Mouse (Mus musculus) midbrain, postnatal 0 days (tissue): ENCODE data around the gene Cib4. TPM values are rescaled to one million over a fixed set of nuclear protein-coding genes. Genes with fewer than 3 reads are reported as not detected.

Source experiments
- ATAC-seq: fragments of 200-750 bp; cut with Nextera tagmentation; 2 replicates; pipeline ENCODE4 v1.8.0; 2017; ENCODE audit warnings: moderate number of reproducible peaks, mild to moderate bottlenecking, moderate TSS enrichment, moderate library complexity; ENCODE audit not compliant: low FRiP score
- DNase-seq: peaks from one replicate; pipeline ENCODE4 v3.0.0-alpha.2; 2015; ENCODE audit warnings: low spot score
- H3K27ac ChIP-seq: fragments of 300-500 bp; sonication (generic); 2 replicates; pipeline ENCODE4 v1.5.1; 2014; ENCODE audit warnings: low read depth, mild to moderate bottlenecking, low read length, mixed read lengths
- H3K27me3 ChIP-seq: fragments of 300-500 bp; sonication (generic); 2 replicates; pipeline ENCODE4 v1.6.1; 2014; ENCODE audit warnings: low read length, control low read depth, mixed read lengths; ENCODE audit not compliant: insufficient read depth
- H3K36me3 ChIP-seq: fragments of 300-500 bp; sonication (generic); 2 replicates; pipeline ENCODE4 v1.6.1; 2014; ENCODE audit warnings: low read length, control low read depth, mixed read lengths; ENCODE audit not compliant: insufficient read depth
- H3K4me1 ChIP-seq: fragments of 300-500 bp; sonication (generic); 2 replicates; pipeline ENCODE4 v1.6.1; 2014; ENCODE audit warnings: mild to moderate bottlenecking, control low read depth, antibody characterized with exemption, low read length, mixed read lengths; ENCODE audit not compliant: insufficient read depth
- H3K4me2 ChIP-seq: fragments of 300-500 bp; sonication (generic); 2 replicates; pipeline ENCODE4 v1.6.1; 2014; ENCODE audit warnings: low read depth, mild to moderate bottlenecking, low read length, mixed read lengths; ENCODE audit not compliant: poor library complexity, severe bottlenecking
- H3K4me3 ChIP-seq: fragments of 300-500 bp; sonication (generic); 2 replicates; pipeline ENCODE4 v1.5.1; 2014; ENCODE audit warnings: low read depth, mild to moderate bottlenecking, low read length, moderate library complexity
- H3K9ac ChIP-seq: fragments of 300-500 bp; sonication (generic); replicated peaks from 2 replicates; pipeline ENCODE4 v1.6.1; 2014; ENCODE audit warnings: mild to moderate bottlenecking, low read length, moderate library complexity, mixed read lengths; ENCODE audit not compliant: poor library complexity, severe bottlenecking
- H3K9me3 ChIP-seq: fragments of 300-500 bp; sonication (generic); 2 replicates; pipeline ENCODE4 v1.6.1; 2016; ENCODE audit warnings: low read length, control low read depth
- CTCF ChIP-seq: IDR thresholded peaks from 2 replicates; pipeline ENCODE4 v1.5.1; 2016; ENCODE audit warnings: antibody characterized with exemption, mild to moderate bottlenecking
- WGBS: fragments of 180-500 bp; shearing (Covaris S2); extraction: QIAGEN DNeasy Blood & Tissue Kit; methylation state at CpG from one replicate; pipeline ENCODE4 v1.1.7; 2014; 5-methylcytosine and 5-hydroxymethylcytosine counted together
- polyA plus RNA-seq: library from polyadenylated mRNA; unstranded; fragments of >200 nt; fragmentation: Nextera tagmentation; extraction: Ambion mirVana; gene quantifications from 2 replicates; pipeline ENCODE4 v1.2.1, GENCODE M21; 2015
- total RNA-seq: library from RNA; depleted of rRNA; stranded (reverse); fragments of >200 nt; gene quantifications from 2 replicates; pipeline ENCODE4 v1.2.3, GENCODE M21; 2014

Cib4 gene
- total and polyA plus RNA-seq, 2 experiments from 2014 or later, result not detected

DNA sequence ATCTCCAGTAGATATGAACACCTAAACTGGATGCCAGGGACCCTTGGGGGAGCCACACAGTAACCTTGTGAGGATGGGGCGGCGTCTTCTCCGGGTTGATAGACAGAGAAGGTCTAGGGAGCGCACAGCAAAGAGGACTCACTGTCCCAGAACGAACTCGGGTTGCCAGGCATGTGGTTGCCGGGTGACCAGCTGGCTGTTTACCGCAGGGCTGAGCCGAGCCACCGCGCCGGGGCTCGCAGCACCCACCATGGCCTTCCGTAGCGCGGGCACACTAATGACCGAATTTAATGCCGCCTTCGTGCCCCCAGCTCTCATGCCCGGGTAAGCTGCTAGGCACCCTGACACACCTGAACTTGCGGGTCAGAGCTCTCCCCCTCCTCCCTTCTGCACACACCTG, 79.8 kb downstream of the Cib4 start, which contains the start of gene 1700001C02Rik:
1700001C02Rik (plus strand) TSS at position 187 of the 400 bp plus-strand sequence.
- no peak for TF ChIP-seq CTCF
- no peak for ATAC-seq
- no peak within 1 kb of the TSS for H3K9ac ChIP-seq
- no peak within 1 kb of the TSS for H3K27ac ChIP-seq
- H3K4me1 ChIP-seq, result peaks cover 15% of the 10 kb centered on the region
- WGBS, result 15% methylated on average over 21 of the region's 21 CpGs
- peak; percentile 58 for DNase-seq
- H3K27me3 ChIP-seq, result 0 out of 2 replicates have a peak, but pooled peaks cover 5% of the 10 kb centered on the region
- no peaks in the 10 kb centered on the region for H3K9me3 ChIP-seq
- H3K4me2 ChIP-seq, result peak within 1 kb of the TSS; percentile 53
- H3K4me3 ChIP-seq, result peak within 1 kb of the TSS; percentile 25; the same call in 1 of the 2 replicates
- no peaks in the 10 kb centered on the region for H3K36me3 ChIP-seq

DNA sequence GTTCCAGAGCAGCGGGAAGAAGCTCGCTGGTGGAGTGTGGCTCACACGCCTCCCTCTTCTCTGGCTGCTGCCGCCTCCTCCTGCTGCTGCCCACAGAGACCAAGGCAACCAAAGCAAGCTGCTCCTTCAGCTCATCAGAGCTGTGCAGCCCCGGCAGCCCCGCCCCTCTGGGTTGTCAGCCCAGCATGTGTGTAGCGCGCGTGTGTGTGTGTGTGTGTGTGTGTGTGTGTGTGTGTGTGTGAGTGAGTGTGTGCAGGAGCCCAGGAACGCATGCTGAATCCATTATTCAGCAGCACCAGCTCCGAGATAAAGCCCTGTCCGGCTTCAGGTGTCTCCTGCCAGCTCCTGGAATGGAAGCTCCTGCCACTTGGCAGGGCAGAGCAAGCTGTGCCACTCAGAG, 83.8 kb downstream of the Cib4 start, which contains the start of gene Otof:
Otof (minus strand) TSS at position 112 of the 400 bp plus-strand sequence.
- no peak for TF ChIP-seq CTCF
- WGBS, result 15% methylated on average over 11 of the region's 12 CpGs
- H3K27ac ChIP-seq, result no peak within 1 kb of the TSS
- peak within 1 kb of the TSS; percentile 5; the same call in 1 of the 2 replicates for H3K9ac ChIP-seq
- peaks cover 15% of the 10 kb centered on the region for H3K4me1 ChIP-seq
- ATAC-seq (peak; percentile 80), DNase-seq (peak; percentile 75)
- 0 out of 2 replicates have a peak within 1 kb of the TSS, but pooled peaks have one; percentile 0 for H3K4me3 ChIP-seq
- H3K36me3 ChIP-seq, result no peaks in the 10 kb centered on the region
- peak within 1 kb of the TSS; percentile 36 for H3K4me2 ChIP-seq
- 0 out of 2 replicates have a peak, but pooled peaks cover 5% of the 10 kb centered on the region for H3K27me3 ChIP-seq
- H3K9me3 ChIP-seq, result no peaks in the 10 kb centered on the region

DNA sequence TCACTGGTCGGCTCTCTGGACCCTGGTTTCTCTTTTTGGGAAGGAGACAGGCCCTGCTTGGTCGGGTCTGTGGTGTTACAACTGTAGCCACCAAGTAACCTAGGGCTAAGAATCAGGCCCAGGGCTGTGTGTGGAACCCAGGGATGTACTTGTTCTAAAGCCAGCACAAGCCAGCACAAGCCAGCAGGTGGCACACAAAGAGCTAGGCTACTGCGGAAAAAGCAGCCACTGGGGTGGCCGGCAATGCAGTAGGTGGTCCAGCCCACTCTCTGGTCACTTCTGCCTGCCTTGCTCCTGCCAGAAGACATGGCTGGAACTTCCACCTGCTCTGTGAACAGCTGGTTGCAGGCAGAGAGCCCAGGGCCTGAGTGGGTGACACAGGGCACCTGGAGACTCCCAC, 85.5 kb downstream of the Cib4 start:
- WGBS, result 33% methylated on average over 4 of the region's 4 CpGs
- peak; percentile 71 for TF ChIP-seq CTCF
- no peak overlapping the region for H3K4me3 ChIP-seq
- H3K9me3 ChIP-seq, result no peaks in the 10 kb centered on the region
- H3K9ac ChIP-seq, result no peak overlapping the region
- no peak for ATAC-seq
- peak; percentile 60 for DNase-seq
- no peaks in the 10 kb centered on the region for H3K36me3 ChIP-seq
- H3K27me3 ChIP-seq, result 0 out of 2 replicates have a peak, but pooled peaks cover 5% of the 10 kb centered on the region
- peaks cover 9% of the 10 kb centered on the region; the same call in 1 of the 2 replicates for H3K4me1 ChIP-seq
- H3K4me2 ChIP-seq, result no peak overlapping the region
- no peak overlapping the region for H3K27ac ChIP-seq

DNA sequence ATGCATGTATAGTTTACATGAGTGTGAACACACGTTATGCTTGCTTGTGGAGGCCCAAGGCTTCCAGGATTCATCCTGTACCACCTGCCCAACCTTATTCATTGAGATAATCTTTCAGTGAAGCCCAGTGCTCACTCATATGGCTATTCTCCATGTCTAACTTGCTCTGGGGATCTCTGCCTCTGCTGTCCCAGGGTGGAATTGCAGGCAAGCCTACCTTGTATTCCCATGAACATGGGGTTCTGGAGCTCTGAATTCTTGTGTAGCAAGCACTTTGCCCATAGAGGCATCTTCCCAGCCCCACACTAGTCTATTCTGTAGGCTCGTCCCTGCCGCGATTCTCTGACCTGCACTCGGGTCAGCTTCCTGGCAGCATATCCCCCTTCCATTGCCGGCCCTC, 89.6 kb downstream of the Cib4 start:
- no peak overlapping the region for H3K4me2 ChIP-seq
- 61% methylated on average over 6 of the region's 6 CpGs for WGBS
- no peak overlapping the region for H3K9ac ChIP-seq
- TF ChIP-seq CTCF, result peak; percentile 63
- H3K27me3 ChIP-seq, result no peaks in the 10 kb centered on the region
- DNase-seq, result no peak
- no peaks in the 10 kb centered on the region for H3K4me1 ChIP-seq
- no peaks in the 10 kb centered on the region for H3K36me3 ChIP-seq
- H3K27ac ChIP-seq, result no peak overlapping the region
- no peaks in the 10 kb centered on the region for H3K9me3 ChIP-seq
- H3K4me3 ChIP-seq, result no peak overlapping the region
- ATAC-seq, result no peak

DNA sequence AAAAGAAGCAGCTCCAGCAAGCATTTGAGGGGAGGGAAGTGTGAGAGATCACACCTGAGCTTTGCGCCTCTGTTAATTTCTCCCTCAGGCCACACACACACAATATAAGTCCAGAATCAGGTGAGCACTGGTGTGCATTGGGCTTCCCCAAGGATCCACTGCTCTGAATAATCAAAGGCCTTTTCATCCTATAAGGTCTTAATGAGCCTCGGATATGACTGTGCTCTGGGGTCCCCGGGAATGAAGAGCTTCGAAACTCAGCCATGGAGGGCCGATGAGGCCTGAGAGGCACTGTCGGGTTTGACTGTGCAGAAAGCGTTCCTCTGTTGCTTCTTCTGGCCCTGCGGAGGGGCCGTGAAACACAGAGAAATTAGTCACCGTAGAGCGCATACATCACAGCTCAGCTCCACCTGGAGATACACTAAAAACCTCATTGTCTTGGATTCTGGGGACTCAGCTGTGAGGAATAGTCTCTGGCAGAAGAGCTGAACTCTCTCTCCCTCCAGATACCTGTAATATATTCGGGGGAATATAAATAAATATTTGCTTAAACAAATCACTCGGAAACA, 101.2 kb downstream of the Cib4 start:
- no peaks in the 10 kb centered on the region for H3K36me3 ChIP-seq
- no peak overlapping the region for H3K27ac ChIP-seq
- H3K4me1 ChIP-seq, result 0 out of 2 replicates have a peak, but pooled peaks cover 2% of the 10 kb centered on the region
- H3K9ac ChIP-seq, result no peak overlapping the region
- no peak overlapping the region for H3K4me3 ChIP-seq
- ATAC-seq (no peak), DNase-seq (no peak)
- WGBS, result 66% methylated on average over 13 of the region's 13 CpGs
- no peaks in the 10 kb centered on the region for H3K9me3 ChIP-seq
- TF ChIP-seq CTCF, result no peak
- H3K4me2 ChIP-seq, result no peak overlapping the region
- no peaks in the 10 kb centered on the region for H3K27me3 ChIP-seq

DNA sequence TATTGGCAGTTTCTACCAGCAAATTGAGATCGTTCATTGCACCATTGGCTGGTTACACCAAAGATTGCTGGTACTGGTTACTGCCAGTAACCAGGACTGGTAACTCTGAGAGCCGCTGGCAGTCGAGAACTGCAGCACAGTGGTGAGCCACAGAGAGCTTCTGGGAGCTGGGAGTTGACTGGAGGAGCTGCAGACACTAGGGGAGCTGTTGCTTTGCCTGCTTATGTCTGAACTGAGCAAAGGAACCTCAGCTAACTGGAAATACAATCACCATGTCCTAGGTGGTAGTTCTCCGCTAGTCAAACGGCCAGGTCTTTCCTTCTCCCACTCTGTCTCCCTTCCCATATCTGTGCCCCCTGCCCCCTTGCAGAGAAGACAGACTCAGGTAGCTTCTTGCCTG, 103.4 kb downstream of the Cib4 start:
- H3K9ac ChIP-seq, result no peak overlapping the region
- H3K27me3 ChIP-seq, result no peaks in the 10 kb centered on the region
- no peak overlapping the region for H3K4me3 ChIP-seq
- H3K27ac ChIP-seq, result no peak overlapping the region
- H3K4me2 ChIP-seq, result no peak overlapping the region
- ATAC-seq, result no peak
- 0 out of 2 replicates have a peak, but pooled peaks cover 2% of the 10 kb centered on the region for H3K4me1 ChIP-seq
- no peak for DNase-seq
- peak; percentile 65 for TF ChIP-seq CTCF
- no peaks in the 10 kb centered on the region for H3K9me3 ChIP-seq
- WGBS, result 68% methylated on average over 5 of the region's 5 CpGs
- H3K36me3 ChIP-seq, result no peaks in the 10 kb centered on the region
